Mouse (Mus musculus) ovary, adult 18-20 months (tissue): ENCODE results near the gene Dusp19.
A peak's percentile ranks its signal among the peaks of the same experiment; 100 is the strongest.

Experiments used
- DNase-seq: peaks from one replicate; pipeline ENCODE4 v3.0.0; 2022; ENCODE audit warnings: low spot score, mixed read lengths

The Dusp19 gene

GRCm38 (mm10) chr2:80638364-80639241, 21.8 kb downstream of the Dusp19 start:
- peak; percentile 74 for DNase-seq

GRCm38 (mm10) chr2:80639398-80639797, 22.6 kb downstream of the Dusp19 start:
- no peak for DNase-seq

GRCm38 (mm10) chr2:80639864-80640263, 23.0 kb downstream of the Dusp19 start:
- DNase-seq = no peak

- DNase-seq = no peak
Measured at GRCm38 (mm10) chr2:80661414-80661813, 44.6 kb downstream of the Dusp19 start.

- DNase-seq = no peak
Measured at GRCm38 (mm10) chr2:80662682-80663081, 45.8 kb downstream of the Dusp19 start.

- DNase-seq = no peak
Measured at GRCm38 (mm10) chr2:80667396-80667964, 50.6 kb downstream of the Dusp19 start.

- no peak for DNase-seq
Measured at GRCm38 (mm10) chr2:80669868-80670666, 53.2 kb downstream of the Dusp19 start.

GRCm38 (mm10) chr2:80678803-80679202, 62.0 kb downstream of the Dusp19 start:
- no peak for DNase-seq
